Mouse (Mus musculus): Measurements from ENCODE around the gene Fan1. TPM values are rescaled to one million over a fixed set of nuclear protein-coding genes. Genes with fewer than 3 reads are reported as not detected.

Fan1 gene
- total RNA-seq, 1 experiment: 7.3 TPM

DNA sequence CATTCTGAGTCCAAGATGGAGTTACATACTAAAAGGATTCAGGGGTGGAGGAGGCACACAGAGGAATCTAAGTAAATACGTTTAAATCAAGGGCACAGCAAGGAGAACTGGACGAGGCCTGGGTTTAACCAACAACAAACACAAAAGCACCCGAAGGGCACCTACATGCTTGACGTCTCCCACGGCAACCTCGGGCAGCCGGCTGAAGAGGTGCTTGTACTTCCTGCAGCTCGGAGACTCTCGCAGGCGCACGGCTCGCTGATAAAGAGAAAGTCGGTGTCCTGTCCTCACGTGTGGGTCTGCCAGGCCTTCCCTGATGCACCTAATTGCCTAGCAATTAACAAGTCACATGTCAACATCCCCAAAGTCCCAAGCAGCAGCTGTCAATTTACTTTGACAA is 19.7 kb downstream of the Fan1 start:
- Histone ChIP-seq H3K9me3 (ENCODE audit: control insufficient read depth, insufficient read depth, low read depth, low read length) (no peaks in the 10 kb centered on the region), H3K4me1 (ENCODE audit: control insufficient read depth in 2 of 2, insufficient read depth in 2 of 2, low read length in 2 of 2, poor library complexity in 1 of 2) (no peaks in the 10 kb centered on the region), H3K27ac (ENCODE audit: insufficient read depth, low read depth, low read length, poor library complexity, severe bottlenecking) (no peak overlapping the region), H3K9ac (ENCODE audit: insufficient read depth, low read depth, low read length, poor library complexity, severe bottlenecking) (no peak overlapping the region), H3K36me3 (ENCODE audit: control insufficient read depth, insufficient read depth, low read length, poor library complexity, severe bottlenecking) (peaks cover 12% of the 10 kb centered on the region), H3K4me3 (ENCODE audit: insufficient read depth in 1 of 2, low read depth in 1 of 2, low read length in 2 of 2, poor library complexity in 1 of 2, severe bottlenecking in 1 of 2) (no peak overlapping the region)
- TF ChIP-seq ZC3H11A (IDR thresholded peaks at IDR 0.05; ENCODE audit: borderline replicate concordance, low read depth, low read length): no peak
- TF ChIP-seq ZNF384 (IDR thresholded peaks at IDR 0.05; ENCODE audit: low read depth, low read length): no peak
- no peak for TF ChIP-seq CHD2 (IDR thresholded peaks at IDR 0.05; ENCODE audit: low read depth, low read length)
- no peak for TF ChIP-seq HCFC1 (IDR thresholded peaks at IDR 0.05; ENCODE audit: borderline replicate concordance, insufficient read depth, low read length)
- TF ChIP-seq MAFK (IDR thresholded peaks at IDR 0.05; ENCODE audit: insufficient read depth, low read depth, low read length): no peak
- no peak for DNase-seq (ENCODE audit: low read depth, low spot score)
- in situ Hi-C loops (cut with MboI; ENCODE audit: low sequenced_read_pairs in 2 of 2, unreplicated experiment in 2 of 2): no loop called here

- H3K27ac ChIP-seq (ENCODE audit: insufficient read depth, low read depth, low read length, poor library complexity, severe bottlenecking): no peak overlapping the region
- no peaks in the 10 kb centered on the region for H3K9me3 ChIP-seq (ENCODE audit: control insufficient read depth, insufficient read depth, low read depth, low read length)
- in situ Hi-C loops (cut with MboI; ENCODE audit: low sequenced_read_pairs in 2 of 2, unreplicated experiment in 2 of 2): no loop called here
- no peak for DNase-seq (ENCODE audit: low read depth, low spot score)
- no peak for TF ChIP-seq ZC3H11A (IDR thresholded peaks at IDR 0.05; ENCODE audit: borderline replicate concordance, low read depth, low read length)
- no peak for TF ChIP-seq MAFK (IDR thresholded peaks at IDR 0.05; ENCODE audit: insufficient read depth, low read depth, low read length)
- TF ChIP-seq ZNF384 (IDR thresholded peaks at IDR 0.05; ENCODE audit: low read depth, low read length): no peak
- TF ChIP-seq HCFC1 (IDR thresholded peaks at IDR 0.05; ENCODE audit: borderline replicate concordance, insufficient read depth, low read length): no peak
- TF ChIP-seq CHD2 (IDR thresholded peaks at IDR 0.05; ENCODE audit: low read depth, low read length): no peak
- peaks cover 14% of the 10 kb centered on the region for H3K36me3 ChIP-seq (ENCODE audit: control insufficient read depth, insufficient read depth, low read length, poor library complexity, severe bottlenecking)
- H3K9ac ChIP-seq (ENCODE audit: insufficient read depth, low read depth, low read length, poor library complexity, severe bottlenecking): no peak overlapping the region
- no peaks in the 10 kb centered on the region for H3K4me1 ChIP-seq (ENCODE audit: control insufficient read depth in 2 of 2, insufficient read depth in 2 of 2, low read length in 2 of 2, poor library complexity in 1 of 2)
- no peak overlapping the region for H3K4me3 ChIP-seq (ENCODE audit: insufficient read depth in 1 of 2, low read depth in 1 of 2, low read length in 2 of 2, poor library complexity in 1 of 2, severe bottlenecking in 1 of 2)
Measured at GRCm38 (mm10) chr7:64351087-64351486, 22.8 kb downstream of the Fan1 start.

DNA sequence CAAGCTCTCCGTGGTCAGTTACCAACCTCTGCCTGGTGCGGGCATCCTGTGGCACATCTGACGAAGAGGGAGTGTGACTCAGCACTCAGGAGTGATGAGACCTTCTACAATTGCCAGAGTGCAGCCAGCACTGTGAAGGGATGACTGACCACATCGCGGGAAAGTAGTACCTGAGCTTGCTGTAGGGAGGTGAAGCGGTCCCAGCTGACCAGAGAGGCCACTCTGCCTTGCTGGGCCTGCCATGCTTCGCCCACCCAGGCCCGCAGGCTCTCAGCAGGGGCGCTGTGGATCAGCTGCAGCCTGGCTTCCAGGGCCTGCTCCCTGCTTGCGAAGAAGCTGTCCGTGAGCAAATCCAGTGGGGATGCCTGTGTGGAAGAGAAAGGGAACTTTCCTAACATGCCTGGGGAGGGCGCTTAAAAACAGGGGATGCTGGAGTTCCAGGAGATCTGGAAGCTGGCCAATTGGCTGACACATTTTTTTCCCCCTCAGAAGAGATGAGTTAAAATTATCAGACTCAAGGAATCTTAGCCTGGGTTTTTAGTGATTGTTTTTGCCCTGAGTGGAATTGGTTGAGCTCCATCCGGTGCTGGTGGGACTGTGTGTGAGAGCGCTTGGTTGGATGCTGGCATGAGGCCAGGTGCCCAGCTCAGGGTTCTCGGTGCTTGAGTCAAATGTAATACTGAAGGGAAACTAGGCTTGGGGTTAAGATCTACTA is 24.6 kb downstream of the Fan1 start:
- Histone ChIP-seq H3K4me1 (ENCODE audit: control insufficient read depth in 2 of 2, insufficient read depth in 2 of 2, low read length in 2 of 2, poor library complexity in 1 of 2) (no peaks in the 10 kb centered on the region), H3K27ac (ENCODE audit: insufficient read depth, low read depth, low read length, poor library complexity, severe bottlenecking) (no peak overlapping the region), H3K9ac (ENCODE audit: insufficient read depth, low read depth, low read length, poor library complexity, severe bottlenecking) (no peak overlapping the region), H3K4me3 (ENCODE audit: insufficient read depth in 1 of 2, low read depth in 1 of 2, low read length in 2 of 2, poor library complexity in 1 of 2, severe bottlenecking in 1 of 2) (no peak overlapping the region), H3K36me3 (ENCODE audit: control insufficient read depth, insufficient read depth, low read length, poor library complexity, severe bottlenecking) (peaks cover 14% of the 10 kb centered on the region), H3K9me3 (ENCODE audit: control insufficient read depth, insufficient read depth, low read depth, low read length) (no peaks in the 10 kb centered on the region)
- TF ChIP-seq MAFK (IDR thresholded peaks at IDR 0.05; ENCODE audit: insufficient read depth, low read depth, low read length) (no peak), CHD2 (IDR thresholded peaks at IDR 0.05; ENCODE audit: low read depth, low read length) (no peak), ZNF384 (IDR thresholded peaks at IDR 0.05; ENCODE audit: low read depth, low read length) (no peak), ZC3H11A (IDR thresholded peaks at IDR 0.05; ENCODE audit: borderline replicate concordance, low read depth, low read length) (no peak)
- no peak for DNase-seq (ENCODE audit: low read depth, low spot score)
- in situ Hi-C loops (cut with MboI; ENCODE audit: low sequenced_read_pairs in 2 of 2, unreplicated experiment in 2 of 2): no loop called here

DNA sequence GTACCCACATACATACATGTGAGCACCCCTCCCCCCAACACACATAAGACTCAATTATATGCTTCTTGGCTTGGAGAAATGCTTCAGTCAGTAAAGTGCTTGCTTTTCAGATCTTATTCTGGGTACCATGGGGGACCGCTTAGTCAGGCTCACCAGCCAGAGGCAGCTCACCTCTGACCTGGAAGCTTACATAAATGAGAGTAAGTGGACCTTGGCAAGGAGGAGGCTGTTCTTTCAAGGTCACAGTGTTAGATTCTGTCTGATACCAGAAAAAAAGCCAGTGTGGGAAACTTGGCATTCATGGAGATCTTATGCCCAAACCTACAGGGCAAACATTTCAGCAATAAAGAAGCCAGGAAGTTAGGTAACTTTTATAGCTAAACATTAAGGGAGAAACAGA is 26.1 kb downstream of the Fan1 start:
- TF ChIP-seq ZC3H11A (IDR thresholded peaks at IDR 0.05; ENCODE audit: borderline replicate concordance, low read depth, low read length): no peak
- no peak for TF ChIP-seq CHD2 (IDR thresholded peaks at IDR 0.05; ENCODE audit: low read depth, low read length)
- no peak for TF ChIP-seq HCFC1 (IDR thresholded peaks at IDR 0.05; ENCODE audit: borderline replicate concordance, insufficient read depth, low read length)
- no peak for TF ChIP-seq ZNF384 (IDR thresholded peaks at IDR 0.05; ENCODE audit: low read depth, low read length)
- TF ChIP-seq MAFK (IDR thresholded peaks at IDR 0.05; ENCODE audit: insufficient read depth, low read depth, low read length): no peak
- H3K36me3 ChIP-seq (ENCODE audit: control insufficient read depth, insufficient read depth, low read length, poor library complexity, severe bottlenecking): peaks cover 8% of the 10 kb centered on the region
- no peaks in the 10 kb centered on the region for H3K4me1 ChIP-seq (ENCODE audit: control insufficient read depth in 2 of 2, insufficient read depth in 2 of 2, low read length in 2 of 2, poor library complexity in 1 of 2)
- no peak for DNase-seq (ENCODE audit: low read depth, low spot score)
- H3K4me3 ChIP-seq (ENCODE audit: insufficient read depth in 1 of 2, low read depth in 1 of 2, low read length in 2 of 2, poor library complexity in 1 of 2, severe bottlenecking in 1 of 2): no peak overlapping the region
- in situ Hi-C loops (cut with MboI; ENCODE audit: low sequenced_read_pairs in 2 of 2, unreplicated experiment in 2 of 2): no loop called here
- no peak overlapping the region for H3K27ac ChIP-seq (ENCODE audit: insufficient read depth, low read depth, low read length, poor library complexity, severe bottlenecking)
- H3K9me3 ChIP-seq (ENCODE audit: control insufficient read depth, insufficient read depth, low read depth, low read length): no peaks in the 10 kb centered on the region
- H3K9ac ChIP-seq (ENCODE audit: insufficient read depth, low read depth, low read length, poor library complexity, severe bottlenecking): no peak overlapping the region

Measured in ES-E14 (cell line).